Mouse (Mus musculus): Measurements from ENCODE around the gene Tubg2.
"Not testable (repeated sequence)": the region's sequence is repeated elsewhere in the genome, so short reads cannot be mapped to it uniquely, and the experiment has no call there.

Gene Tubg2

GRCm38 (mm10) chr11:101155728-101156371, at the start of gene Tubg2:
Gene Tubg2, plus strand, starts transcription at chr11:101155907.
- no peak for DNase-seq (ENCODE audit: low spot score)

- no peak for DNase-seq (ENCODE audit: low spot score)
These were observed 46.4 kb upstream of the Tubg2 start for GRCm38 (mm10) chr11:101109351-101109750.

- no peak for DNase-seq (ENCODE audit: low spot score)
These were observed 45.0 kb upstream of the Tubg2 start for GRCm38 (mm10) chr11:101110708-101111107.

- no peak for DNase-seq (ENCODE audit: low spot score)
These were observed 44.5 kb upstream of the Tubg2 start for GRCm38 (mm10) chr11:101111178-101111577.

GRCm38 (mm10) chr11:101112186-101112585, 43.5 kb upstream of the Tubg2 start:
- DNase-seq (ENCODE audit: low spot score), result no peak

- no peak for DNase-seq (ENCODE audit: low spot score)
These were observed 40.1 kb upstream of the Tubg2 start for GRCm38 (mm10) chr11:101115564-101115963.

- no peak for DNase-seq (ENCODE audit: low spot score)
These were observed 37.6 kb upstream of the Tubg2 start for GRCm38 (mm10) chr11:101118105-101118504.

- DNase-seq (ENCODE audit: low spot score), result no peak
These were observed 36.5 kb upstream of the Tubg2 start for GRCm38 (mm10) chr11:101119131-101119760.

GRCm38 (mm10) chr11:101119761-101120544, 35.8 kb upstream of the Tubg2 start, which contains the start of the genes Retreg3 and Tubg1:
Gene Retreg3, minus strand, starts transcription at chr11:101119893.
Gene Tubg1, plus strand, starts transcription at chr11:101119938.
- peak; percentile 94 for DNase-seq (ENCODE audit: low spot score)

GRCm38 (mm10) chr11:101120545-101121188, 35.0 kb upstream of the Tubg2 start:
- DNase-seq (ENCODE audit: low spot score), result no peak

- DNase-seq (ENCODE audit: low spot score), result not testable (repeated sequence)
These were observed 31.2 kb upstream of the Tubg2 start for GRCm38 (mm10) chr11:101124494-101124893.

- not testable (repeated sequence) for DNase-seq (ENCODE audit: low spot score)
These were observed 30.7 kb upstream of the Tubg2 start for GRCm38 (mm10) chr11:101125008-101125407.

- DNase-seq (ENCODE audit: low spot score), result no peak
These were observed 28.6 kb upstream of the Tubg2 start for GRCm38 (mm10) chr11:101127075-101127474.

- no peak for DNase-seq (ENCODE audit: low spot score)
These were observed 26.6 kb upstream of the Tubg2 start for GRCm38 (mm10) chr11:101128996-101129577.

GRCm38 (mm10) chr11:101130056-101130756, 25.5 kb upstream of the Tubg2 start:
- no peak for DNase-seq (ENCODE audit: low spot score)

GRCm38 (mm10) chr11:101131187-101131586, 24.5 kb upstream of the Tubg2 start:
- DNase-seq (ENCODE audit: low spot score), result no peak

- no peak for DNase-seq (ENCODE audit: low spot score)
These were observed 24.0 kb upstream of the Tubg2 start for GRCm38 (mm10) chr11:101131701-101132100.

GRCm38 (mm10) chr11:101133037-101133436, 22.7 kb upstream of the Tubg2 start:
- DNase-seq (ENCODE audit: low spot score), result no peak

GRCm38 (mm10) chr11:101134217-101134865, 21.4 kb upstream of the Tubg2 start:
- no peak for DNase-seq (ENCODE audit: low spot score)

GRCm38 (mm10) chr11:101137000-101137399, 18.7 kb upstream of the Tubg2 start:
- DNase-seq (ENCODE audit: low spot score), result no peak
